In the genomic region with DNA sequence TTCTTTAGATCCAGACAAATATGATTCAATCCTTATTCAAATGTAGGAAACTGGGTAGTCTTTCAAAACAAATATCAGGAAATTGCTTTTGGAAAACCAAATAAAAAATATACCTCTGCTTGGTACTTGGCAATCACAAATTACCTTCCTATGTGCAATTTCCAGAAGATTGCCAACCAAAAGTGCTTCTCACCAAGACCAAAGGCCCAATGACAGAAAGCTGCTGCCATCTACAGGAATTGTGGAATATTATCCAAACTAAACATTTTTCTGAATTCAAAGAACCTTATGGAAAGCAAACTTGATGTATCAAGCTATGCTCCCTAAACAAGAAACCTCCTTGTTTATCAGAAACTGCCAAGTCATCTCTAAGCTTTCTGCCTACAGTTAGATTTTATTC, we compare ENCODE assay signal across 9 mouse cellular contexts.
DNase-seq lines count a peak whose midpoint lies in the region; ATAC-seq and TF ChIP-seq lines count a peak whose summit lies in the region.
"Had no signal": no experiment of that assay in that cellular context is flagged by ENCODE, and none has a peak within 500 bp of the region (broad histone marks: within the 10 kb centered on the region; RNA-seq: fewer than 3 reads in every experiment).

No protein-coding gene starts in this region.

- no peaks in the 10 kb centered on the region for H3K9me3 ChIP-seq in forebrain, postnatal 0 days (ENCODE audit: low read length)
- H3K9me3 ChIP-seq in forebrain, embryonic 13.5 days (replicated peaks), result no peaks in the 10 kb centered on the region
- H3K9me3 ChIP-seq in embryonic facial prominence, embryonic 14.5 days (ENCODE audit: control insufficient read depth, low read length), result no peaks in the 10 kb centered on the region
- H3K9me3 ChIP-seq: forebrain, embryonic 10.5 days had no signal

- H3K27ac ChIP-seq in forebrain, postnatal 0 days (ENCODE audit: low read depth, low read length), result no peak overlapping the region
- no peak overlapping the region for H3K27ac ChIP-seq in forebrain, embryonic 13.5 days
- no peak overlapping the region for H3K27ac ChIP-seq in left cerebral cortex, adult 2 months
- no peak overlapping the region for H3K27ac ChIP-seq in embryonic facial prominence, embryonic 14.5 days (replicated peaks; ENCODE audit: low read depth, low read length)
- H3K27ac ChIP-seq: forebrain, embryonic 10.5 days had no signal

- no peak overlapping the region for H3K4me3 ChIP-seq in forebrain, postnatal 0 days (ENCODE audit: low read depth, low read length)
- H3K4me3 ChIP-seq in forebrain, embryonic 13.5 days, result no peak overlapping the region
- no peak overlapping the region for H3K4me3 ChIP-seq in left cerebral cortex, adult 2 months
- no peak overlapping the region for H3K4me3 ChIP-seq in embryonic facial prominence, embryonic 14.5 days (ENCODE audit: low read depth, low read length)
- H3K4me3 ChIP-seq: forebrain, embryonic 10.5 days had no signal

- no peaks in the 10 kb centered on the region for H3K36me3 ChIP-seq in forebrain, postnatal 0 days (ENCODE audit: insufficient read depth)
- no peaks in the 10 kb centered on the region for H3K36me3 ChIP-seq in forebrain, embryonic 13.5 days (ENCODE audit: poor library complexity, severe bottlenecking)
- no peaks in the 10 kb centered on the region for H3K36me3 ChIP-seq in embryonic facial prominence, embryonic 14.5 days (ENCODE audit: control insufficient read depth, insufficient read depth, low read length)
- H3K36me3 ChIP-seq: forebrain, embryonic 10.5 days had no signal

- peak; percentile 73 for TF ChIP-seq CTCF in forebrain, postnatal 0 days (IDR thresholded peaks at IDR 0.05; ENCODE audit: low read depth)
- peak; percentile 69 for TF ChIP-seq CTCF in left cerebral cortex, adult 2 months (IDR thresholded peaks at IDR 0.05)

- no peaks in the 10 kb centered on the region for H3K4me1 ChIP-seq in forebrain, postnatal 0 days (ENCODE audit: insufficient read depth)
- H3K4me1 ChIP-seq in forebrain, embryonic 13.5 days, result no peaks in the 10 kb centered on the region
- no peaks in the 10 kb centered on the region for H3K4me1 ChIP-seq in embryonic facial prominence, embryonic 14.5 days (ENCODE audit: control insufficient read depth, insufficient read depth, low read length)
- H3K4me1 ChIP-seq: forebrain, embryonic 10.5 days had no signal

- ATAC-seq in forebrain, postnatal 0 days, result no peak; the same call in 1 of the 2 replicates
- ATAC-seq in forebrain, embryonic 13.5 days, result no peak
- no peak for ATAC-seq in embryonic facial prominence, embryonic 14.5 days (ENCODE audit: low read depth)
- no peak for ATAC-seq in activated CD4-positive, CD25-positive, alpha-beta regulatory T cell, adult 4 months
- ATAC-seq in megakaryocyte, adult 5-6 weeks (ENCODE audit: poor library complexity, severe bottlenecking), result no peak

- H3K9ac ChIP-seq in forebrain, postnatal 0 days, result no peak overlapping the region
- no peak overlapping the region for H3K9ac ChIP-seq in forebrain, embryonic 13.5 days
- no peak overlapping the region for H3K9ac ChIP-seq in embryonic facial prominence, embryonic 14.5 days (ENCODE audit: low read depth, low read length)

- no peak overlapping the region for H3K4me2 ChIP-seq in forebrain, postnatal 0 days (ENCODE audit: low read depth)
- H3K4me2 ChIP-seq in forebrain, embryonic 13.5 days, result no peak overlapping the region
- no peak overlapping the region for H3K4me2 ChIP-seq in embryonic facial prominence, embryonic 14.5 days (ENCODE audit: low read depth, low read length)

- intact Hi-C loops in left cerebral cortex, adult 2 months (cut with DNase I), result loop anchor here (2.0 to 5.0 kb wide), 2 partner anchors 315 to 944 kb away; no protein-coding TSS in a partner anchor
- intact Hi-C loops in left cerebral cortex, postnatal 36 days (cut with DNase I), result loop anchor here (5.0 to 10.0 kb wide), 2 partner anchors 312 to 940 kb away; a partner anchor contains a TSS

- peak; percentile 73 for DNase-seq in forebrain, postnatal 0 days
- DNase-seq in left cerebral cortex, adult 2 months (ENCODE audit: extremely low spot score in 1 of 2, low spot score in 2 of 2), result no peak
- no peak for DNase-seq in left cerebral cortex, postnatal 36 days (ENCODE audit: low spot score in 2 of 2)
- DNase-seq in MN1 (ENCODE audit: low spot score), result peak; percentile 31
- DNase-seq in embryonic facial prominence, embryonic 14.5 days (ENCODE audit: low spot score), result peak; percentile 72

- no peaks in the 10 kb centered on the region for H3K27me3 ChIP-seq in forebrain, postnatal 0 days (ENCODE audit: insufficient read depth, low read length)
- no peaks in the 10 kb centered on the region for H3K27me3 ChIP-seq in forebrain, embryonic 13.5 days
- no peaks in the 10 kb centered on the region for H3K27me3 ChIP-seq in embryonic facial prominence, embryonic 14.5 days (replicated peaks; ENCODE audit: control insufficient read depth, insufficient read depth, low read length)

Comparison
In these comparisons a context has a peak if more than half of its experiments do, and no peak if none do; other contexts are left out.
1. DNase-seq: peak in forebrain, postnatal 0 days (single experiment), MN1 (single experiment) and embryonic facial prominence, embryonic 14.5 days (single experiment); none in left cerebral cortex, adult 2 months (0 of 2) and left cerebral cortex, postnatal 36 days (0 of 2).